Mouse (Mus musculus): Measurements from ENCODE around the gene Cers4. TPM values are rescaled to one million over a fixed set of nuclear protein-coding genes. Genes with fewer than 3 reads are reported as not detected.

Gene Cers4
- 2.6 and 7.0 TPM in 2 replicates for polyA plus RNA-seq (2012; ENCODE audit: low replicate concordance)

DNA sequence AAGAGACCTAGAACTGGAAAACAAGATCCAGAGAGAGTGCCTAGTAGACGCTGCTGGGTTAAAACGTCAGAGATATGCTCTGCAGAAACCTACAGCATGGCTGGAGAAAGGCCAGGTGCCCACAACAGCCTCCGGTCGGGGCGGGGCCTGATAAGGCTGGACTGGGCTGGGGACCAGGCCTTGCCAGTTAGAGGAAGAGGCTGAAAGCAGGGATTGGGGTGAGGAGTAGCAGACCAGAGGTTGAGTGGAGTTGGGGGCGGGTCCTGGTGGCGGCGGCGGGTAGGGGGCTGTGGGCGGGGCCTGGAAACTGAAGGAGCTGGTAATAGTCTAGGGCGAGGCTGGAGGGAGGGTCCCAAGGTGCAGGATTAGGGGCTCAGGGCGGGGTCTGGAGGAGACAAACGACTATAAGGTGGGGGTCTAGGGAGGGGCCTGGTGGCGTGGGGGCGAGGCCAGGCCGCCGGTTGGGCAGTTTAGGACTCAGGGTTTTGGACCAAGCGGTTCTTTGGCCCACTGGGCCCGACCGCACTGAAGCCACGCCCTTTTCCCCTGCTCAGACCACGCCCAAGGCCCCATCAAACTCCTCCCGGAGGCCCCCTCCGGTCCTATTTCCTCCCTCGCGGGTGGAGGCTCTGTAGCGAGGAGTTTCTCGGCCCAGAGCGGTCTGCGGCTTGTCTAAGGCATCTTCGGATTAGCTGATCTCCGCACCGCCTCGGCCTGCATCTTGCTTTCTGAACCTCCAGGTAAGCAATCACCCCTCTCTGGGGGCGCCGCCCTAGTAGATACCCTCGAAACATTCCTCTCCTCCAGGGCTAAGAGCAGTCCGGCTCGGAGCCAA lies at the start of gene Cers4:
Gene Cers4, plus strand, starts transcription at position 176 of the 835 bp plus-strand sequence.

Other genes starting within 250 kb of the Cers4 start
- 57.9 and 98.0 TPM in 2 replicates for gene Tgfbr3l, start 244.8 kb upstream of the Cers4 start, polyA plus RNA-seq (2012; ENCODE audit: low replicate concordance)
- 45.0 and 117 TPM in 2 replicates for gene Snapc2, start 239.9 kb upstream of the Cers4 start, polyA plus RNA-seq (2012; ENCODE audit: low replicate concordance)
- 1.2 and 1.9 TPM in 2 replicates for gene Ctxn1, start 233.8 kb upstream of the Cers4 start, polyA plus RNA-seq (2012; ENCODE audit: low replicate concordance)
- gene Timm44, start 217.1 kb upstream of the Cers4 start, polyA plus RNA-seq (2012; ENCODE audit: low replicate concordance): 32.6 and 33.6 TPM in 2 replicates
- 1.3 and 1.8 TPM in 2 replicates for gene Ccl25, start 167.8 kb upstream of the Cers4 start, polyA plus RNA-seq (2012; ENCODE audit: low replicate concordance)
- 44.2 and 54.9 TPM in 2 replicates for gene Elavl1, start 167.6 kb upstream of the Cers4 start, polyA plus RNA-seq (2012; ENCODE audit: low replicate concordance)
- gene Zfp958, start 120.1 kb downstream of the Cers4 start, polyA plus RNA-seq (2012; ENCODE audit: low replicate concordance): 0.25 and 0.81 TPM in 2 replicates